Mouse (Mus musculus) testis, adult 2 months (tissue): ENCODE measurements around the gene Gcc2. TPM values are rescaled to one million over a fixed set of nuclear protein-coding genes. Genes with fewer than 3 reads are reported as not detected.
A peak's percentile ranks its signal among the peaks of the same experiment; 100 is the strongest.

Source experiments
- H3K27ac ChIP-seq: fragments of 200-500 bp; 2 replicates; pipeline ENCODE4 v1.5.1; 2012; ENCODE audit warnings: low read depth, low read length; ENCODE audit not compliant: control insufficient read depth, insufficient read depth
- H3K27me3 ChIP-seq: fragments of 200-500 bp; 2 replicates; pipeline ENCODE4 v1.6.1; 2012; ENCODE audit warnings: mild to moderate bottlenecking, low read length, moderate library complexity; ENCODE audit not compliant: control insufficient read depth, insufficient read depth
- H3K36me3 ChIP-seq: fragments of 200-500 bp; 2 replicates; pipeline ENCODE4 v1.6.1; 2012; ENCODE audit warnings: mild to moderate bottlenecking, low read length; ENCODE audit not compliant: control insufficient read depth, insufficient read depth
- H3K4me1 ChIP-seq: fragments of 200-500 bp; 2 replicates; pipeline ENCODE4 v1.6.1; 2012; ENCODE audit warnings: low read length; ENCODE audit not compliant: control insufficient read depth, insufficient read depth
- H3K4me3 ChIP-seq: fragments of 200-500 bp; 2 replicates; pipeline ENCODE4 v1.5.1; 2012; ENCODE audit warnings: low read depth, mild to moderate bottlenecking, low read length, moderate library complexity, mixed read lengths; ENCODE audit not compliant: control insufficient read depth
- CTCF ChIP-seq: fragments of 200-500 bp; IDR thresholded peaks from 2 replicates; pipeline ENCODE4 v1.5.1; 2012; ENCODE audit warnings: low read depth, mild to moderate bottlenecking, inconsistent platforms, low read length, moderate library complexity; ENCODE audit not compliant: control insufficient read depth, insufficient read depth, insufficient replicate concordance
- POLR2A ChIP-seq: fragments of 200-500 bp; IDR thresholded peaks from 2 replicates; pipeline ENCODE4 v1.6.1; 2012; ENCODE audit warnings: low read depth, mild to moderate bottlenecking, inconsistent platforms, low read length, moderate library complexity; ENCODE audit not compliant: control insufficient read depth
- polyA plus RNA-seq: library from polyadenylated mRNA; depleted of rRNA; stranded (reverse); fragments of >200 nt; gene quantifications from 2 replicates; pipeline ENCODE4 v1.2.3, GENCODE M21; 2012

The Gcc2 gene
- polyA plus RNA-seq, 1 experiment, result 17.3 TPM

DNA sequence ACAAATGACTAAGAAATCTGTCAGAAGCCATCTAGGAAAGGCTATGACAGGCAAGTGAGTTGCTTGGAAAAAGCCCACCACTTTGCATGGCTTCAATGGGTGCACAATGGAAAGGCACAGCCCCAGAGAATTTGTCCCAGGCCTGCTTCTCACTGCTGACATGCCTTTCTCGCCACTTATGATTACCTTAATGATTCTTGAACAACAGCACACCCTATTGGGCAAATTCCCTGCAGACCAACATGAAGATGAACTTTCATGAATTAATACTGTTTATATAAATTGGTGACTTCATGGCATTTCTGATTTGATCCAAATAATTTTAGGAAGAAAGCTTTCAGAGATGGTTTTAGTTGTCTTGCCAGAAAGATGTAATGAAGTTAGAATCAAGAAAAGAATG lies 5.8 kb upstream of the Gcc2 start:
- Histone ChIP-seq H3K27me3 (no peaks in the 10 kb centered on the region), H3K4me3 (no peak overlapping the region), H3K27ac (no peak overlapping the region), H3K36me3 (no peaks in the 10 kb centered on the region), H3K4me1 (no peaks in the 10 kb centered on the region)
- TF ChIP-seq POLR2A (no peak), CTCF (no peak)

DNA sequence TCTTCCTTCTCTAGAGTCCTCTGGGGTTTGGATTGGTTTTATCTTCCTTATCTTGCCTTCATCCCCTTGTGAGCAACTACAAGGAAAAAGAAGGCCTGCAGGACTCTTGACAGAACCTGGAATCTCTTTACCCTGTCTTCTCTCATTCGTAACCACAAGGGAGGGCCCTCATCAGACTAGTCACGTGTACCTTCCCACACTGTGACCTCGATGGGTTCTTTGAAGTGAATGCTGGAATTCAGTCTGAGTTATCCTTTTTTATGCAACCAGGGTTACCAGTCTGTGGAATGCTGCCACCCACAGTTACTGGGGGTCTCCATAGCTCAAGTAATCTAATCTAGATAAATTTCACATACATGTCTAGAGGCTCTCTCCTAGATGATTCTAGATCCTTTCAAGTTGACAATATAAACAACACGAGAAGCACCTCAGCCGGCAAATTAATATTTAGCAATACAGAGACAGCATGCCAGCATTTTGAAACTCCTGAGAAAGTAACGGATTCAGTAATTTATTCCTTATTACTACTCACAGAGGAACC lies 592 bp upstream of the Gcc2 start:
- no peak for TF ChIP-seq POLR2A
- TF ChIP-seq CTCF, result no peak
- no peak overlapping the region for H3K27ac ChIP-seq
- no peaks in the 10 kb centered on the region for H3K4me1 ChIP-seq
- H3K27me3 ChIP-seq, result no peaks in the 10 kb centered on the region
- peaks cover 3% of the 10 kb centered on the region for H3K36me3 ChIP-seq
- H3K4me3 ChIP-seq, result peak overlapping the region; percentile 52; the same call in 1 of the 2 replicates

- H3K4me1 ChIP-seq, result no peaks in the 10 kb centered on the region
- H3K27ac ChIP-seq, result no peak overlapping the region; the same call in 1 of the 2 replicates
- no peaks in the 10 kb centered on the region for H3K27me3 ChIP-seq
These were observed 657 bp downstream of the Gcc2 start for GRCm38 (mm10) chr10:58255954-58256353.

DNA sequence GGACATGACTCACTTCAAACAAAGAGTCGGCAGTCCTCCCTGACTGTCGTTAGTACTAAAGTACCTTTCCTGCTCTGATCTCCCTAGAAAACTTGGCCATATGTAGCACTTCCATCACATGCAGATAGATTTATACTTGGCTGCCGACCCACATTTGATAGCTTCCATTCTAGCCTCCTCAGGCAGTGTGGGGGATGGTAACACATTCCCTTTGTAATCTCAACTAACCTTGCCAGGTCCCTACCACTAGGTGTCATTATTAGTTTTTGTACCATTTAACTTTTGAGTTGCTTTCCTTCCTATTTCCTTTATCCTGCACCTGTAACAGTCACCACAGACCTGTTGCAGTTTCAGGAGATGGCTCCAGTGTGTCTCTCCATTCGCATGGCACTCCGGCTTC lies 3.2 kb downstream of the Gcc2 start:
- Histone ChIP-seq H3K4me1 (no peaks in the 10 kb centered on the region), H3K27ac (no peak overlapping the region), H3K4me3 (no peak overlapping the region), H3K36me3 (peaks cover 3% of the 10 kb centered on the region), H3K27me3 (no peaks in the 10 kb centered on the region)
- no peak for TF ChIP-seq CTCF
- no peak for TF ChIP-seq POLR2A

More at GRCm38 (mm10) chr10:58255954-58256353, 657 bp downstream of the Gcc2 start:
- Histone ChIP-seq H3K4me3 (peak overlapping the region; percentile 97), H3K36me3 (peaks cover 3% of the 10 kb centered on the region)
- no peak for TF ChIP-seq CTCF
- no peak for TF ChIP-seq POLR2A

- no peak overlapping the region for H3K27ac ChIP-seq
- no peaks in the 10 kb centered on the region for H3K4me1 ChIP-seq
- no peak for TF ChIP-seq CTCF
- TF ChIP-seq POLR2A, result no peak
- H3K36me3 ChIP-seq, result peaks cover 4% of the 10 kb centered on the region
- H3K4me3 ChIP-seq, result no peak overlapping the region
- H3K27me3 ChIP-seq, result no peaks in the 10 kb centered on the region
These were observed 26.9 kb downstream of the Gcc2 start for GRCm38 (mm10) chr10:58282238-58282637.

GRCm38 (mm10) chr10:58290742-58291141 lies 35.4 kb downstream of the Gcc2 start:
- Histone ChIP-seq H3K27me3 (no peaks in the 10 kb centered on the region), H3K27ac (no peak overlapping the region), H3K4me3 (no peak overlapping the region), H3K36me3 (peaks cover 7% of the 10 kb centered on the region), H3K4me1 (no peaks in the 10 kb centered on the region)
- TF ChIP-seq POLR2A (no peak), CTCF (no peak)

- Histone ChIP-seq H3K27me3 (no peaks in the 10 kb centered on the region), H3K27ac (no peak overlapping the region), H3K36me3 (peaks cover 1% of the 10 kb centered on the region; the same call in 1 of the 2 replicates), H3K4me1 (no peaks in the 10 kb centered on the region), H3K4me3 (no peak overlapping the region)
- TF ChIP-seq POLR2A (no peak), CTCF (no peak)
These were observed 38.9 kb downstream of the Gcc2 start for GRCm38 (mm10) chr10:58294246-58294645.
